Mouse (Mus musculus) adrenal gland, postnatal 36 days (tissue): ENCODE measurements around the gene Dhx32. TPM values are rescaled to one million over a fixed set of nuclear protein-coding genes. Genes with fewer than 3 reads are reported as not detected.
"Not testable (repeated sequence)": the region's sequence is repeated elsewhere in the genome, so short reads cannot be mapped to it uniquely, and the experiment has no call there.

Experiments
- DNase-seq, 2 experiments: peaks; one replicate each; pipeline ENCODE4 v3.0.0; 2021; ENCODE audit warnings: mixed read lengths in 1 of 2
- total RNA-seq, 2 experiments: library from RNA; stranded (reverse); gene quantifications; 2 replicates each; pipeline ENCODE4 v1.2.3; 2021

Gene Dhx32
- total RNA-seq, 2 experiments from 2014 or later, result 57.7 to 62.5 TPM

- no peak for DNase-seq
Measured at GRCm38 (mm10) chr7:133729351-133729750, 53.2 kb downstream of the Dhx32 start.

- no peak for DNase-seq
Measured at GRCm38 (mm10) chr7:133727027-133727426, 55.5 kb downstream of the Dhx32 start.

- DNase-seq, result peak in 1 of 2 experiments; percentile 35
Measured at GRCm38 (mm10) chr7:133725571-133725970, 57.0 kb downstream of the Dhx32 start.

GRCm38 (mm10) chr7:133724844-133725243, 57.7 kb downstream of the Dhx32 start:
- no peak for DNase-seq

GRCm38 (mm10) chr7:133720616-133721015, 61.9 kb downstream of the Dhx32 start:
- no peak for DNase-seq

- no peak for DNase-seq
Measured at GRCm38 (mm10) chr7:133718580-133718979, 63.9 kb downstream of the Dhx32 start.

GRCm38 (mm10) chr7:133715387-133715786, 67.1 kb downstream of the Dhx32 start:
- peak in 1 of 2 experiments; percentile 41 for DNase-seq

- peak in 1 of 2 experiments; percentile 38 for DNase-seq
Measured at GRCm38 (mm10) chr7:133707301-133707700, 75.2 kb downstream of the Dhx32 start.

GRCm38 (mm10) chr7:133703906-133704305, 78.6 kb downstream of the Dhx32 start:
- DNase-seq, result no peak

- no peak for DNase-seq
Measured at GRCm38 (mm10) chr7:133702333-133702732, 80.2 kb downstream of the Dhx32 start.

GRCm38 (mm10) chr7:133701366-133701765, 81.2 kb downstream of the Dhx32 start:
- DNase-seq, result no peak

- DNase-seq, result no peak
Measured at GRCm38 (mm10) chr7:133699885-133700284, 82.6 kb downstream of the Dhx32 start.

GRCm38 (mm10) chr7:133698021-133698709, 84.4 kb downstream of the Dhx32 start:
- DNase-seq, result no peak

- not testable (repeated sequence) for DNase-seq
Measured at GRCm38 (mm10) chr7:133685644-133686043, 96.9 kb downstream of the Dhx32 start.

- no peak for DNase-seq
Measured at GRCm38 (mm10) chr7:133684701-133685100, 97.8 kb downstream of the Dhx32 start.

- DNase-seq, result no peak
Measured at GRCm38 (mm10) chr7:133684110-133684509, 98.4 kb downstream of the Dhx32 start.

GRCm38 (mm10) chr7:133683626-133684025, 98.9 kb downstream of the Dhx32 start:
- DNase-seq, result no peak

- DNase-seq, result no peak
Measured at GRCm38 (mm10) chr7:133679961-133680360, 102.6 kb downstream of the Dhx32 start, which contains the start of gene Mmp21. Gene Mmp21 (minus strand): TSS chr7:133680061.

- DNase-seq, result peak; percentile 41 to 54
Measured at GRCm38 (mm10) chr7:133679439-133679838, 103.1 kb downstream of the Dhx32 start.

- no peak for DNase-seq
Measured at GRCm38 (mm10) chr7:133678716-133679115, 103.8 kb downstream of the Dhx32 start.

- peak in 1 of 2 experiments; percentile 10 for DNase-seq
Measured at GRCm38 (mm10) chr7:133676002-133676401, 106.5 kb downstream of the Dhx32 start.
